Mouse (Mus musculus) adrenal gland, postnatal 10 days (tissue): ENCODE measurements around the gene Ephb6. TPM values are rescaled to one million over a fixed set of nuclear protein-coding genes. Genes with fewer than 3 reads are reported as not detected.
"Not testable (repeated sequence)": the region's sequence is repeated elsewhere in the genome, so short reads cannot be mapped to it uniquely, and the experiment has no call there.

Source experiments
- DNase-seq: peaks from one replicate; pipeline ENCODE4 v3.0.0; 2021; ENCODE audit warnings: mixed read lengths
- long read RNA-seq, 2 experiments: library from polyadenylated mRNA; stranded (forward); transcript quantifications; one replicate each; pipeline ENCODE4 v2.0.0; 2021
- total RNA-seq, 2 experiments: library from RNA; stranded (reverse); gene quantifications; 2 replicates each; pipeline ENCODE4 v1.2.3; 2021

Gene Ephb6
- 10 to 100 TPM in 1 of 2 experiments, 1 to 10 TPM in 1; 8.8 to 17.4 TPM for total RNA-seq
- long read RNA-seq, experiment 1, transcript Ephb6-201 (18 exons, 3,762 nt) = major isoform, 12 of 23 reads
- long read RNA-seq, experiment 1, partial matches to known transcripts = 5 of 23 reads
- long read RNA-seq, experiment 1, other reads (novel, unspliced or antisense) = 6 of 23 reads
- long read RNA-seq, experiment 2, transcript Ephb6-201 (18 exons, 3,762 nt) = major isoform, 9 of 14 reads
- long read RNA-seq, experiment 2, partial matches to known transcripts = 2 of 14 reads
- long read RNA-seq, experiment 2, other reads (novel, unspliced or antisense) = 3 of 14 reads

DNA sequence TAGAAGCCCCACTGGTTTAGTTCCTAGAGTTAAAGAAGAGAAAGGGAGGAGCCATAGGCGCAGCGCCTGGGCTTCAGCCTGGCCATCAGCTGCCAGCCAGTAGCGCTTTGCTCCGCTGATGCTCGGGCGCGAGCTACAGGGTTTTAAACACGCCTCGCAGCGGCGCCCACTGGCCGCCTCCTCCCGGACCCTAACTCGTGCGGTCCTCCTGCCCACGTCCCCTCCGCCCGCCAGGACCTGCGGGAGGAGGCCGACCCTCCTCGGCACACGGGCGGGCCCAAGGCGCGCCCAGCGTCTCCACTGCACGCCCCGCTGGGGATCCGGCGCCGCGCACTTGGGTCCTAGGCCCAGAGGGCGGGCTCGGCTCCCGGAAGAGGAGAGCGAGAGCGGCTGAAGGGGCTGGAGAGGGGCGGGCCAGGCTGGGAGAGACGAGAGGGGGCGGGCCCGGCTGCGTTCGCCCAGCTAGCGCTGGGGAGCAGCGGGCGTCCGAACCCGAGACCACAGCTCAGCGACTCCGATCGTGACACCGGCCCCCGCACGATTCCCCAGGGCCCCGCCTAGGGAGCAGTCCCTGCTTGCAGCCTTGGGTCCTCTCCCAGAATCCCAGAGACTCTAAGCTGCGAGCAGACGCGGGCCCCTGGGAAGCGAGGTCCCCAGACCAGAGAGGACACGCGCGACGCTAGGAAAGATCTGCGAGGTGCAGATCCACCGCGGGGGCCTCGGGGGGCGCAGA, at the start of gene Ephb6:
Gene Ephb6 (plus strand): TSS at position 422 of the 733 bp plus-strand sequence.
- peak; percentile 87 for DNase-seq

DNA sequence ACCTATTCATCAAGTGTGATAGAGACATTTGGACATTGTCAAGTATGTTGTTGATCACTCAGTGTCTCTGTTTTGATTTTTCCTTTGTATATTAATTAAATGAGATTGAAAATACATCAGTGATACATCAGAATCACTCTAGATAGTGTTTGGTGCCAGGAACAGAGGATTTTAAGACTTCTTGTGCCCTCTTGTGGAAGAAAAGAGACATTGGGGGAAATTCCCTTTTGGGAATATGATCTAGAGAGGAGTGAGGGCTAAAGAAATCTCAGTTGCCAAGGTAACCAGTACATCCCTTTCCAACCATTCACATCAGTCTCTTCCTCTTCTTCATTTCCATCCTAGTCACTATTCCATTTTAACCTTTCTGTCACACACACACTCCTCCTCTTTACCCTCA, 48.9 kb upstream of the Ephb6 start:
- DNase-seq = no peak

GRCm38 (mm10) chr6:41557468-41557867, 47.8 kb upstream of the Ephb6 start:
- DNase-seq = no peak

DNA sequence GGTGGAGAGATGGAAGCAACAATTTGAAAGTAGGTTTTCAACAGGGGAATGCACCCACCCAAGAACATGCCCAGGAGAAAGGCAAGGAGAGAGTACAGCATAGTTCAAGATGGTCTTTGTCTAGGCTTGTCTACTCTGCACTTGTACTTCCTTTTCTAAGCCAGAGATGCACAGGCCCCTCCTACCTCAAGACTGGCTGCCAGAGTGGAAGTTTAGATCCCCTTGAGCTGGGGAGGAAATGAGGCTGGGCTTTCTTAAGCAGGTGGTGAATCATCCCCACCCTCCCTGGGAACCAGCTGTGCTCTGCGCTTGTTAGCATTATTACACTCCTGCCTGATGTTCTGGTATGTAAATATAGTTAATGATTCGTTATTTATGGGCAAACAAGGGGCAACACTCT, 47.0 kb upstream of the Ephb6 start:
- DNase-seq = no peak

GRCm38 (mm10) chr6:41559331-41559730, 46.0 kb upstream of the Ephb6 start:
- no peak for DNase-seq

DNA sequence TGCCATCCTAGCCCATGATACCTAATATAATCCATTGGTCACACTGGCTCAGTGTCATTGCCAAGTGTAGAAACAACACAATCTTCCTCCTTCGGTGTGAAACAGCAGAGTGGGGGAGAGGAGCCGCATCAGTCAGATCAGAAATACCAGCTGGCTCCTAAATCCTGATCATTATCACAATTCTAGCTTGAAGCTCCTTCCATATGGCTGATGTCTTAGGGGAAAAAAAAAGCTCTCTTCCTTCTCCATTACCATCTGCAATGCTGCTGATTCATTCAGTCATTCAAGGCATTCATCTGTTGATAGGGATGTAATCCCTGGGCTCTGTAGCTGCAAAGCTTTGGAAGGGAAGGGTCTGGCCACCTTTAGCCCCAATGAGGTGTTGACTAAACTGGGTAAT, 45.0 kb upstream of the Ephb6 start:
- no peak for DNase-seq

DNA sequence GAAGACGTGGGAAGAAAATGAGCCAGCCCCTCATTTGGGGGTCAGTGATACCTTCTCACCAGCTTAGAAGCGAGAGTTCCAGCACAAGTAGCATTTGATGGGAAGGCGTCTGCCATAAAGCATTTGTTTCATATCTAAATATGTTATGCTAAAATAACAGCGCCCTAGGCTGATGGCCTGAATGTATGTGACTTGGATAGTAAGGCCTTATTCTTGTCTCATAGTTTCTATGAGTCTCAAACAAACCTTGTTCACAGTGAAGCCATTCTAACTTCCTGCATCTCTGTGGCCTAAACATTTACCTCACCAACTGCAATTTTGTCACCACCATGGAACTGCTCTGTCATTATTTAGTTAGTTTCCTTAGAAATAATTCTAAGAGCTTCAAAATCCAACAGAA, 42.7 kb upstream of the Ephb6 start:
- no peak for DNase-seq

GRCm38 (mm10) chr6:41563104-41563951, 42.0 kb upstream of the Ephb6 start:
- DNase-seq = not testable (repeated sequence)

- no peak for DNase-seq
These were observed 40.0 kb upstream of the Ephb6 start for GRCm38 (mm10) chr6:41565261-41565660.

DNA sequence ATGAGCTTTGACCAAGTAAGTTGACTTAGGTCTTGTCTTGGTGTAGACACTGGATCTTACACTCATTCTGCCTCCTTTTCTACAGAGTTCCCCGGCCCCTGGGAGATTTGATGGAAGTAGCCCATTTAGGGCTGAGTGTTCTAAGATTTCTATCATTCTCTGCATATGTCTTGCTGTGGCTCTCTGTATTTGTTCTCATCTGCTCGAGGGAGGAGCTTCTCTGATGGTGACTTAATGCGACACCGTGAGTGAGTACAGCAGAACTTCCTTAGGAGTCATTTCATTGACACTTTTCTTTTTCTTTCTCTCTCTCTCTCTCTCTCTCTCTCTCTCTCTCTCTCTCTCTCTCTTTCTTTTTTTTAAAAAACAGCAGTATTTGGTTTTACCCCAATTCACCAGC, 38.3 kb upstream of the Ephb6 start:
- DNase-seq = no peak

DNA sequence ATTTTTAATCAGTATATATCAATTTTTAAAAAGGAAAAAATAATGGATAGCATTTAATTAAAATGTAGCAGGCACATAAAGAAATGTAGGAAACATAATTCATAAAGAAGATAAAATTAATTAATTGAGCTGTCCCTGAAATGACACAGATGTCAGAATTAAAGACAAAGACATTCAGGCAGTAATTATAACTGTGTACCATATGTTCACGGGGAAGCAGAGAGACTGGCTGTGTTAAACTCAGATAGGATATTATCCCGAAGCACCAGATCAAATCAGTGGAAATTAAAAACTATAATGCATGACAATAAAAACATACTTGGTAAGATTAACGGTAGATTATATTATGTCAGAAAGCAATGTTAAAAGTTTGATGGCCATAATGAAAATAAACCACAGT, 36.2 kb upstream of the Ephb6 start:
- DNase-seq = no peak

DNA sequence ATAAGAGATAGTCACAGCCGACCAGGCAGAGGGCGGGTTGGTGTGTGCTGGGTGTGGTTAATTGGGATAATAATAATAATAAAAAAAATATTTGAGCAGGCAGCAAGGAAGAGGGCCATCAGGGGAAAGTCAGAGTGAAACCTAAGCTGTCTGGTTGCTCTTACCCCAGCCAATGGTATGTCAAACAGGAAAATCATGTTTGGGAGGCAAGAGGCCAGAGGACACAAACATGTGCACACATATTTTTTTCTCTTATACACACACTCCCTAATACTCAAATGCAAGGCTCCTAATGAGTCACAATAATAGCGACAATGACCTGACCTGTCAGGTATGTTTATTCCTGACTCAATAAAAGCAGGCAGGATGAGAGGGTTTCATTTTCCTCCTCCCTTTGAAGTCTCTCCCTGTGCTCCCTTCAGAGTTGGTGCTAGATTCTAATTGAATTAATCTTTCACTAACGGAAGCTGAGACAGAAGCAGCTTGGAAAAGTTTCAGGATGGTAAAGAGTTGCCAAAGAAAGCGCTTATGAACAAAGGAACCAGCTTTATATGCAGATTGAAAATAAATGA, 28.7 kb upstream of the Ephb6 start:
- no peak for DNase-seq

DNA sequence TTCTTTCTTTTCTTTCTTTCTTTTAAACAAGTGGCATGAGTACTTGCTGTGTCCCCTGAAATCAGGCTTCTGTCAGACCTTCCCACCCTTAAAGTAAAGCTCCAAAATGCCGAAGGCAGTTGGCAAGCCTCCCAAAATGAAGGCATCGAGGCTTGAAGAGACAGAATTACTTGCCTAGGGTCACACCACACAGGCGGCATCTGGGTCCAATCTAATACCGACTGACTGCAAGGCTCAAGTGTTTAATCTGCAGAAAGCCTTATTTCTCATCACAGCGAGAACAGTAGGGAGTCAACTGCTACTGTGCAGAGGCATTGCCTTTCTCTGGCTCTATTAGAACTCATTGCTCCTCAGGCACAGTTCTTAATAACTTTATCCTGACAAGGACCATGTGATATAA, 28.0 kb upstream of the Ephb6 start:
- no peak for DNase-seq

GRCm38 (mm10) chr6:41581295-41581694, 24.0 kb upstream of the Ephb6 start:
- DNase-seq = no peak

GRCm38 (mm10) chr6:41582189-41582588, 23.1 kb upstream of the Ephb6 start:
- no peak for DNase-seq

DNA sequence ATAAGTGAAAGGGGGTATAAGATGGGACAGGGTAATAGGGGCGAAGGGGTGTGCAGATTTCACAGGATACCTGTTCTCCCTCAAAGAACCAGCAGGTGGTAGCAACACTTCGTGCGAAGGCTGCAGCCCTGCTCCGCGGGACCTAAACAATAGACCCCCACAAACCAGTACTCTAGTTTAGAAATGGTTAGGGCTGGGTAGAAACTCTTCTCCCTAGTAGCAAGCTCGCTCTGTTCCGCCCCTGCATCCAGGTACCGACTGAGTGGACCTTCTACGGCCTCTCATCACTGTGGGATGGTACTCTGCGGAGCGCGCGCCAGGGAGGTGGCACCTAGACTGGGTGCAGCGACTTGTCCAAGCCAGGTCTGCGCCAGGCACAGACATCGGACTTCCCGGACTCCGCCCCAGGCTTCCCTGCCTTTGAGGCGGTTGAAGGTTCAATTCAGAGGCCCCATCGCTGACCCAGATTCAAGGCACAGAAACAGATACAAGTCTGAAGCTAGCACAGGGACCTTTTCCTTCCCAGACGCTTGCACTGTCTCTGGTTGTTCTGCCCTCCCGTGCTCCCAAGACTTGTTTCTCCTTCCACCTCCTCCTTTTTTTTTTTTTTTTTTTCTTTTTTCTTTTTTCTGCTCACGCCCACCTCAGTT, 756 bp upstream of the Ephb6 start:
- DNase-seq = peak; percentile 56

- DNase-seq = no peak
These were observed 467 bp downstream of the Ephb6 start for GRCm38 (mm10) chr6:41605794-41606104.

DNA sequence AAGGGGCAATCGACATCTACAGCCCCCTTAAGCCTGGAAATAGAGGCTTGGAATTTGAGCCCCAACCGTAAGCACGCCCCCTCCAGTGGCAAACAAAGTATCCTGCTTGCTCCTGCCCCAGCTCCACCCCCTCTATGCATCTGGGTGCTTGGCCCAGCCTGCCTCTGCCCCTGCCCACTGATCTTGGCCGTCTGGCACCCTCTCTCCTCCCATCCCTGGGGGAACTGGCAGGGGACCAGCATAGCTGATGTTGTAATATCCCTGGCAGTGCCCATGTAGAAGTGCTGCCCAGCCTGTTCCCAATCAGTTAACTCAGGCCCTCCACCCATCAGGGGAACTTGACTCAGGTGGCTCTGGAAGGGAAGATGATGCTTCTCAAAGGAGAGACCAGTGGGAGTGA, 932 bp downstream of the Ephb6 start:
- DNase-seq = peak; percentile 88

DNA sequence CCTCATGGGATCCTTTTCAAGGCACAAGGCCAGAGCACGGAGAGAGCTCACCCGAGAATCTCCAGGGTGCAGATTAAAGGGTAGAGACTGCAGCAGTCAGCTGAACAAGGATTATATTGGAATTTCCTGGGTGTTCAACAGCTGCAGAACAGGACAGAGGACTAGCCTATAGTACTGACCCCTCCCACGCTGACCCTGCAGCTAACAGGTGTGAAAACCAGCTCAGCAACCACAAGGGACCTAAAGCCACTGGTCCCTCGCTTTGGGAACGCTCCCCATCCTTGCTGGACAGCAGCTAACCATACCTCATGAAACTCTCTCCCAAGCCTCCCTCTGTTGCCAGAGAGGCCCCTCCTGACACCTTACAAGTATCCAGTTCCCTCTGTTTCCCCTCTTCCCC, 2.4 kb downstream of the Ephb6 start:
- no peak for DNase-seq

GRCm38 (mm10) chr6:41620173-41620798, 15.0 kb downstream of the Ephb6 start:
- DNase-seq = no peak

DNA sequence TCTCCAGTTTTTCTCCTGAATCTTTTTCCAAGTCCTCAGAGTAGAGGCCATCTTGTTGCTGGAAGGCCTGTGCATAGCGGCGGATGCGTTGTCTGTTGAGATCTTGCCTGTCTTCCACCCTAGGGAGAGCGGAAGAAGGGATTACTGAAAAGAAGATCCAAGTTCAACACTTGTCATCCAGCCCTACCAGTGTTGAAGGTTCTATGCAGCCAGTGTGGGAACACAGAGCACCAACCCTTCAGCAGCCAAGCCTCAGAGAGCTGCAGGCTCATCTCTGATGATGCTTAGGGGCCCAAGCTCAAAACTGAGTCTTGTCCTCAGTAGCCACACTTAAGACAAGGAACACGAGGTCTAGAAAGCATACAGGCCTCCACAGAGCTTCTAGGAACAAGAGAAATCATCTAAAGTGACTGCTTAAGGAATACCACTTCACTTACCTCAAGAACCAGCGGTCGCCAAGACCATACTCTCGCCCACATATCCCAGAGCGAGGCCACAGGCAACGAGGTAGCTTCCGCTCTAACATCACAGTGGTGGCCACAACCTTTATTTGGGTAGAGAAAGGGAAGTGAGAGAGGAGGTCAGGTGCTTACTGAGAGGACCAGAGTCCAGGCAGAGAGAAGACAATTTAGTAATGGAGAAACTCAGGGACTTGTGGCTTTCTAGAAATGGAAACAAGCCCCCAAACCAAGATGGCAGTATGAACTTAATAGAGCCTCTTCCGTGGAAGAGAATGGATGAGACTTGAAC, 16.1 kb downstream of the Ephb6 start:
- no peak for DNase-seq
